Mouse (Mus musculus) megakaryocyte progenitor cell, adult 5-6 weeks (primary cell): ENCODE data around the gene Capn10. TPM values are rescaled to one million over a fixed set of nuclear protein-coding genes. Genes with fewer than 3 reads are reported as not detected.
A peak's percentile ranks its signal among the peaks of the same experiment; 100 is the strongest.

Source experiments
- ATAC-seq: replicated peaks from 2 replicates; pipeline ENCODE4 v1.8.0; 2016; ENCODE audit warnings: mild to moderate bottlenecking, moderate TSS enrichment, inconsistent platforms; ENCODE audit not compliant: poor library complexity
- total RNA-seq, 2 experiments: library from RNA; stranded (forward) in 1 of 2; stranded (reverse) in 1 of 2; fragments of 157-497, 149-512 nt in 1 of 2; fragments of 200-1000 nt in 1 of 2; gene quantifications; 2 replicates each; pipeline versions ENCODE4 v1.2.3 to v1.2.4; 2015 to 2017

The Capn10 gene
- total RNA-seq (2015) (4.4 and 6.9 TPM in 2 replicates), total RNA-seq (2017) (8.2 and 9.2 TPM in 2 replicates)

DNA sequence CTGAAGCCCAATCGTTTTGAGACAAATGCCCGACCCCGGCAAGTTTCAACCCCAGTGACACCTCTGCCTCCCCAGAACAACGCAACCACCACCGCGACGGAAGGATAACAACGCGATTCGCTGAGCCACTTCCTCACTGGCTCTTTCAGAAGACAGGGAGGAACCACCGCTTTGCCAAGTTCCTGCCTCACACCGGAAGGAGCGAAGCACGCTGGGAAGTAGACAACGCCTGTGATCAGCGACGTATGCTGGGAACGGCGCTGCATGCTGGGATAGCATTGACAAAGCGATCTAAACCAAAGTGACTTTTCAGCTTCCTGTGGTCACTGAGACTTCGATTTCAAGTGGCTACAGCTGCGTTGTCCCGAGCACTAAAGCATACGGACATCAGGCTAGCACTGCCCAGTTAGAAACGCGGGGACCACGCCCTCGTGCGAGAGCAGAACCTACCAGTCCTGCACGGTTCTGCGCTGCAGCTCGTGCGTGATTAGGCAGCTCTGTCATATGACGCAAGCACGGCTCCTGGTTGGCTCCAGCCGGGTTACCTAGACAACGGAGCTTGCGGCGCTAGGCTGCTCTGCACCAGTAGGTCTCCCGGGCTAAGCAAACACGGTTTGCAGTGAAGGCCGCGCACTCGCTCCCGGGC is at the start of gene Capn10:
TSS of gene Capn10 (plus strand) at position 195 of the 646 bp plus-strand sequence.
- peak; percentile 86 for ATAC-seq

DNA sequence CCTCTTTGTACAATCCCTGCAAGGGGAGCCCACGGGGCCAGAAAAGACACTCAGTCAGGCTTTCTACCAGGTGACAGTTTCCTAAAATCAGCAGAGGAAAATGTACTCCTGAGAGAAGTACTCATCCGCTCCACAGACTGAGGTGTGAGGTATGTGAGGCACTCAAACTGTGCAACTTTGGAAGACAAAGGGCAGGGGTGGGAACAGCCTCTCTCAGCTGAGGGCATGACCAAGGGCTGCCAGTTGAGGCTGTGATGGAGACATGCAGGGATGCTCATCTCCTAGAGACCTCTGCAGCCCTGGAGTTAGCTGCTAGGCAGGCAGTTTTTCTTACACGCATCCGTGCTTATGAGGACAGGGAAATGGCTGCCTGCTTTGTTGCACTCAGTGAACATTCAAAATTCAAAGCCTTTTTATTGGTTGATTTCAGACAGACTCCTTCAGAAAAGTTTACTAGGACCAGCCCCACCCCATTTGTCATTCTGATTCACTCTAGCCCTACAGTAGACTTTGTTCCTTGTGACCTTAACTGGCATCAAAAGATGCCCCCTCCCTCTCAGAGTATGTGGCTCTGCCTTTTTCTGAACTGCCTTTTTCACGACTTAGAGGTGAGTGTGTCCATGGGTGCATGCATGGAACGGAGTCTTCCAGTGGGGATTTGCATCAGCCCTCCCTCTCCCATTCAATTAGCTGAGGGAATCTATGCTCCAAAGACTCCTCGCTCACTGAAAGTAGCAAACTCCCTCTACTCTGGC is 45.1 kb upstream of the Capn10 start:
- ATAC-seq, result no peak

DNA sequence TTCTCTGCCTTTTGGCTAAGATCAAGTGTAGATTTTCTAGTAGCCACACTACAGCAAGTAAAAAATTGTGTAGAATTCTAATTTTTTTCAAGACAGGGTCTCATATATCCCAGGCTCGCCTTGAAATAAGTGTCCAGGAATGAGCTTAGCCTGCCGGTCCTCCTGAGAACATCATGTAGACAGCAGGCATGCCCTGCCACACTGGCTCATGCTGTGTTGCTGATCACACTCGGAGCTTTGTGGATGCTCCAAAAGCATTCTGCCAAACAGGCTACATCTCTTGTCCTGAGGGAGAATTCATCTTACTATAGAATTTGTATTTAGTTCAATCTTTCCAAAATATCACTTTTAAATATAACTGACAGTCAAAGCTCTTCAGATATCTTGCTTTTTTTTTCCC is 41.4 kb upstream of the Capn10 start:
- no peak for ATAC-seq

DNA sequence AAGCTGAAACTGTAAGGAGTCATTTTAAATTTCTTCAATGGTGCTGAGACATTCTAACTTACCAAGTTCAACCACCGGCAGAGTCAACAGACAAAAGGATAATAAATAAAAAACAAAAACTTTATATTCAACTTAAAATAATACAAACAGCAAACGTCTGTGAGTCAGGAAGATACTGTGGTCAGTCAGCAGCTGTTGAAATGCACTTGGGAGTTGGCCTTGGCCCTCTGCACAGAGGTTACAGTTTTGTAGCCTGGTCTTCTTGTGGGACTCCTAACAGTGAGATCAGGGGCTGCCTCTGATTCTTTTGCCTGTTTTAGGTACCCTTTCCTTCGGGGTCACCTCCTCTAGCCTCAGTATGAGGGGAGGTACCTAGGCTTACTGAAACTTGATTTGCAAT is 40.3 kb upstream of the Capn10 start:
- no peak for ATAC-seq

DNA sequence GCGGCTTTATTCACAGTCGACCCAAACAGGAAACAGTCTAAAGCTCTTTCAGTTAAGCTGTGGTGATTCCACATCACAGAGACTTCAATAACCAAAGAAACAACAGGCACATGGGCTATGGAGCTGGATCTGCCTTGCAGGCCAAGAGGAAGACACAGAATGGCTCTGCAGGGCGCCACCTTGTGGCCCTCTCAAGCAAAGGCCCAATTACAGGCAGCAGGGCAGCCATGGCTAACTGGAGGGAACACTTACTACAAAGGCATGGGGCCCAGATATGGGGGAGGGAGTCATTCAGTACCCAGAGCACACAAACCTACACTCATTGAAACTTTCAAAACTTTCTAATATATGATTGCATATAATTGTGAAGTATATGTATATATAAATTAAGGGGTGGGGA is 39.1 kb upstream of the Capn10 start:
- ATAC-seq, result peak; percentile 99

DNA sequence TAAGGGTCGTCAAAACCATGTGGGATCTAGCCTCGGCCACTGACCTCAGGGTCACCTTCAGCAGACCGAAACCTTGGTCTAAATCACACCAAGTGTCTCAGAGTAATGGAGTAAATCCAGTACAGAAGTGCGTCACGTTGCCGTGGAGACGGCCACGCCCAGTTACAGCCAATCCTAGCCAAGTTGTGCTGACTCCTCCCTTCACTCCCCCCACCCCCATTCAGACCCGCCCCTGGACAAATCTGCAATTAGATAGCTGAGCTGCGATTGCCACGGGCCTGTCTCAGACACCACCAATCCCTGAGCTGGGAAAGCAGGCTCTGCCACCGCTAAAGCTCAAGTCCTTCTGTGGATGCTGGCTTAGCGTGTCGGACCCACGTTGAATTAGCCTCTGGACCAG is 31.4 kb upstream of the Capn10 start, which contains the start of gene Ankmy1:
TSS of gene Ankmy1 (minus strand) at position 121 of the 400 bp plus-strand sequence.
- peak; percentile 42 for ATAC-seq

DNA sequence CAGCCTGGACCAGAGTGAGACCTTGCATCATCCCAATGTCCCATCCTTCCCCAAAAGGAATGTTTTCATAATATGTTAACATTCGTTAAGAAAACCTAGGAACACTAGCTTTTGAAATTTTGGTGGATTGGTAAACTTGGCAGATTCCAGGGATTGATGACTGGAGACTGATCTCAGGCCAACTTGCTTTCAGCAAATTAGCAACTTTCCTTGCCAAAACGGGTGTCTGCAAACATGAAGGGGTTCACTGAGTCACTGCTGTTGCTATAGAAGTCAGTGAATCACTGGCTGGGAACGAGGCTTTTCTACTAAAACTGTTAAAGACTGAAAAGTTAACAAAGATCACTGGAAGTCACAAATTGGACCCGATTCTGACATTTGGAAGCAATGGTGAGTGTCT is 30.5 kb upstream of the Capn10 start:
- ATAC-seq, result no peak

DNA sequence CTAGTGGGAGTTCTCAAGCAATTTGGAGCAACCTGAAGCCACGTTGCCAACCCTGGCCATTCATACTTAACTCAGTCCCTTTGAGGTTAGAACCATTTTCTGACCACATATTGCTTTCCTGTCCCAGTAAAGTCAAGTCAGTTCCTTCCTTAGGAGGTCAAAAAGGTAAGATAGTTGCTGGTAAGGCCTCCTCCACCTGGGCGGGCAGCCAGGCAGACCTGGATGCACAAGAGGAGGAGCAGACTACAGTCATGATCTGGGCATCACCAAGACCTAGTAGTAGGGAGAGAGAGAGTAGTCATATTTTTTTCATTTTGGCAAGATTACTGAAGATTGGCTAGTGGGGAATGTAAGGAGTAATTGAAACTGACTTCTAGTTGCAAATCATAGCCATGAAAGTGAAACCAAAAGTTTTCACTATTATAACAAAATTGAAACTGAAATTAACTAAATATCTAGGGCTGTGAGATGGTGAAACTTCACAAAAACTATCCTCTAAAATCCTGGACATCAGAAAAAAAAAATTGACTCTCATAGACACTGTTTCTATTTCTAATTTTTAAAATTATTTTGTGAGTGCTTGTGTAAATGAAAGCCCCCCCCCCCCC is 28.4 kb upstream of the Capn10 start:
- no peak for ATAC-seq

DNA sequence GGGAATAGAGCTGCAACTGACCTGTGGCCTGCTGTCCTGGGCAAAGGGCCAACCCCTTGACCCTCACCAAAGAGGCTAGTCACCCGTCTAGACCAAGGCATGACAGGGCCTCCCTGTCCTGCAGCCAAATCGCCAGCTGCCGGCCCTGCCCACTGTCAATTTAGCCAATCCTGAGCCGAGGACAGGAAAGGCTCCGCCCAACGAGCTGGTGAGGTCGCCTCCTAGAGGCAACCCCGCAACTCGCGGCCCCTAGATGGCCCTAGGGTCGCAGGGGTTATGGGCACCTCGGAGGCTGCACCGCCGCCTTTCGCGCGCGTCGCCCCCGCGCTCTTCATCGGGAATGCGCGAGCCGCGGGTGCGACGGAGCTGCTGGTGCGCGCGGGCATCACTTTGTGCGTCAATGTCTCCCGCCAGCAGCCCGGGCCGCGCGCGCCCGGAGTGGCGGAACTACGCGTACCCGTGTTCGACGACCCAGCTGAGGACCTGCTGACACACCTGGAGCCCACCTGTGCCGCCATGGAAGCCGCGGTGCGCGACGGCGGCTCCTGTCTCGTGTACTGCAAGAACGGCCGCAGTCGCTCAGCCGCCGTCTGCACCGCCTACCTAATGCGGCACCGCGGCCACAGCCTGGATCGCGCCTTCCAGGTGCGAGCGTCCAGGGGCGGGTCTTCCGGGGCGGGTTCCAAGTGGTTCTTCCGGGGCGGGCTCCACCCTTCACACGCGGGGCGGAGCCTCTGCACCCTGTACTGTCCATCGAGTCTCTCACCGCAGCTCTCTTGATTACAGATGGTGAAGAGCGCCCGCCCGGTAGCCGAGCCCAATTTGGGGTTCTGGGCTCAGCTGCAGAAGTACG is 27.2 kb upstream of the Capn10 start, which contains the start of gene Dusp28:
TSS of gene Dusp28 (plus strand) at position 203 of the 853 bp plus-strand sequence.
- ATAC-seq, result peak; percentile 61

DNA sequence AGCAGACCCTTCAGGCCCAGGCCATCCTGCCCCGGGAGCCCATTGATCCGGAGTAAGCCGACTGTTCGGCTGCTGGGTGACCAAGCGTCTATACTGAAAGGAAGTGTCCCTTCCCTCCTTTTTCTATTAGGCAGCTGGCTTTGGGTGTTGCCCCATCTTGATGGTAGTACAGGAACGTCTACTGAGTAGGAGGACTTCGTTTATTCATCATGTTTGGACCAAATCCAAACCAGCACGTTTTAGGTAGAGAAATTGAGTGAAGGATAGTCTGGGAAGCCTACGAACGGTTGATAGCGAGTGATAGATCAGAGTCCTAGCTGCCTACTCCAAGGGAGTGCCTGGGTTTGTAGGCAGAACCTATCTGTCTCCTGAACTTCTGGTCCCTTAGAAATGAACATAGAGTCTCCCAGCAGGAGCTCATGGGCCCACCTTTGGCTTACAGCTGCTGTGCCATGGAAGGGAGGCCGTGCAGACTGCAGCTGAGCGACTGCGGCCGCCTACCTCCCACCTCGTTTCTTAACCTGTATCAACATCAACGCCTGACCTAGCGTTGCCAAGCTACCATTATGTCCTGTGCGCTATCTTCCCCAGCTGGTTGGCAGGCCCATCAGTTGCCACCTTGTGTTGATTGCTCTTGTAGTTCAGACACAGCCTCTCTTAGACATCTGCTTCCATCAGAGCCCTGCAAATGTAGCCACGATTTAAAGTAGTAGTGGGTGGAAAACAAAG is 26.4 kb upstream of the Capn10 start:
- ATAC-seq, result peak; percentile 14

DNA sequence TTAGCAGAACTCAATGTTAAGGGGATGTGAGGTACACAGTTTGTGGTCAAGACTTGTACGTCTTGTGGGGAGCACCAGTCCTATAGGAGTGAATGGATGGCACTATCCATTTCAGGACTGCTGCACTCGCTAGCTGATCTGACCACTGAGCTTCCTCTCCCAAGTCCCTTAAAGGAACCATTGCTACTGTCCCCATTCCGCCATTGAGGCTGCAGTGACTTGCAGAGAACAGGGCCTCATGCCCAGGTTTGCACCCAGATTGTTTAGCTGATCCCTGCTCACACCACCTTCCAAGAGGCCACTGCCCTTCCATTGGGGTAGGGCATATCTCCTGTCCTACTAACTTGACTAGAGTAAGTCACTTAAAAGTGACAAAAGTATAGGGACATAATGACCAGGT is 25.5 kb upstream of the Capn10 start:
- ATAC-seq, result no peak

DNA sequence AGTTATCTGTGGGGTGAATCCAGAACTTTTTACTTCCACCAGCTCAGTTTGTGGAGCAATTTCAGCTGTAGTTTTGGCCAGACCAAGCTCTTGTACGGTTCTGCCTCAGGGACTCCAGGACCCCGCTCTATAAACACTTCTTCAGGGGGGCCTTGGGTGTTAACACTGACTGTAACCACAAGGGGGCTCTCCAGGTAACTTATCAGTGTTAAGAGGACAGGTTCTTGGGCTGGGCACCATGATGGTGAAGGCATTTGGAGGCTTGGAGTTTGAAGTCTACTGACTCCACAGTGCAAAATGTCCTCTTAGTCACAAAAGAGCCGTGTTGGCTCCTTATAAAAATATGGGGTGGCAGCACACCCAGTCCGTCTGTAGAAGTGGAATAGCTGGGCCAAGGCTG is 25.1 kb upstream of the Capn10 start:
- no peak for ATAC-seq

DNA sequence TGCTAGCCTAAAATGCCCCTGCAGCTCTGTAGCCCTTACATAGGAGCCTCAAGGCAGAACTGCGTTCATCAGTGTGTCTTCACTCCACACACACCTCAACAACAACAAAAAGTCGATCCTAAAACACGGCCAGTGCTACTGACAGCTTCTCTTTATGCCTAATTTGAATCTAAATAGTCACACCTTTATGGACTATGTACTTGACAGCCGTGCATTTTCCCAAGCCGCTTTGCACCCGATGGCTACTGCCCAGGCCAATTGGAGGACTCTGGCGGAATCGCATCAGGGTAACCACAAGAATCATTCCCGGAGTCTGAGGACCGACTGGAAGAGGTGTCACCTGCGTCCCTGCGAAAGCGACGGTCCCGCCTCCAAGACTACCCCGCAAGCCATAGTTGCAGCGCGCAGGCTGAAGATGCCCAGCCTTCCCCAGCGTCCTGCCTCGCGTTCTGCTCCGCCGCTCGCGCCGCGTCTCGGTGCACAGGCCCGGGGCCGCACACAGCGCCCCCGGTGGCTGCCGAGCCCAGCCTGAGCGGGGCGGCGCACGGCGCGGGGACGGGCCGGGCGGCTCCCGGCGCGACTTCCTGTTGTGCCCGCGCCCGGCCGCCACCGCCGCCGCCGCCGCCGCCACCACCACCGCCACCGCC is 23.8 kb upstream of the Capn10 start, which contains the start of gene Rnpepl1:
TSS of gene Rnpepl1 (plus strand) at position 545 of the 647 bp plus-strand sequence.
- ATAC-seq, result peak; percentile 47

DNA sequence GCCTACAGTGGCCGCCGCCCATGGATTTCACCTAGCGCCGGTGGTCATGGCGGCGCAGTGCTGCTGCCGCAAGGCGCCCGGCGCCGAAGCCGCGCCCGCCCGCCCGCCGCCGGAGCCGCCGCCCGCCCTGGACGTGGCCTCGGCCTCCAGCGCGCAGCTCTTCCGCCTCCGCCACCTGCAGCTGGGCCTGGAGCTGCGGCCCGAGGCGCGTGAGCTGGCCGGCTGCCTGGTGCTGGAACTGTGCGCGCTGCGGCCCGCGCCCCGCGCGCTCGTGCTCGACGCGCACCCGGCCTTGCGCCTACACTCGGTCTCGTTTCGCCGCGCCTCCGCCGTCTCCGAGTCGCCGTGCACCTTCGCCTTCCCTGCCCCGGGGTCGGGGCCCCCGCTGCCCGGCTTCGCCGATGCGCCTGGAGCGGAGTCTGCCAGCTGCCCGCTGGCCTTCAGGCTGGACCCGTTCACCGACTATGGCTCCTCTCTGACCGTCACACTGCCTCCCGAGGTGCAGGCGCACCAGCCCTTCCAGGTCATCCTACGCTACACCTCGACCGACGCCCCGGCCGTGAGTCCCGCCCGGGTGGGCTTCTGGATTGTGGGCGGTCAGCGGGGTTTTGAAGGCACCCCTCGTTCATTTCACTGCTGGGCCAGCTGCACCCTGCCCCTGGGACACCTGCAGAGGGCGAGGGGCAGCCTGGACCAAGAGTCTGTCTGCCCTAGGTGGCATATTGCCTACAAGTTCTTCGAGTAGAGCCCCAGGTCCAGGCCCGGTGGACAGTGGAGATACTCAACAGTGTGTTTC is 23.1 kb upstream of the Capn10 start:
- ATAC-seq, result no peak

DNA sequence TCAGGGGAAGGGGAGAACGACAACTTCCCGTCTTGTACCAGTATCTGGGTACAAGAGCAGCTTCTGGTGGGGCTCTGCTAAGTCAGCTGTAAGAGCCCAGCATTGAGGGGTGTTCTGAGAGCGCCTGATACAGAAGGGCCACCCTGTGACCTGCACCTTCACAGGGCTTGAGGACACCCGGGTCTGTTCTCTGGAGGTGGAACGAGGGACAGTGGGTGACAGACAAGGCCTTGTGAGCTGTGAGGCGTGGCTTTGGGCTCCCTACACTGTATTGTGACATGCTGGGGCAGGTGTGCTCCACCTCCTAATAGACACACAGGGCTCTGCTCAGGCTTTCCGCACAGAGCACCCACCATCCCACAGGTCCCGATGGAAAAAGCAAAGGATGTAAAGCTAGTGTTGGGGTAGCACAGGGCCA is 22.4 kb upstream of the Capn10 start:
- no peak for ATAC-seq

DNA sequence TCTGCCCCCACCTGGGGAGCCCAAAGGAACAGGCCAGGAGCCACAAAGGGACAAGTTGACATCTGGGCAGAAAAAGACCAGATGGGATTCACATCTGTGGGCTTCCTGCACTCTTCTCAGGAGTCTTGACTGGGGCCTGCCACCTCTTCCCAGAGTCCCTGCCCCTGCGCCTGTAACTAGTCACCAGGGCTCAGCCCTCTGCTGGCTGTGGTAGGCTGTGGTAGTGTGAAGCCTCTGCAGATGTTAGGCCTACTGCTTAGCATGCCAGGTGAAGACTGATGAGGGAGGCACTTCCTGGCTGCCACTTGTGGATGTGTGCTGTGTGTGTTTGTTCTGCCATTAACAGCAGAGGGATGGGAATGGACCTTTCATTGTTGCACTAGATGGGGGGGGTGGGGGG is 21.9 kb upstream of the Capn10 start:
- ATAC-seq, result peak; percentile 24

DNA sequence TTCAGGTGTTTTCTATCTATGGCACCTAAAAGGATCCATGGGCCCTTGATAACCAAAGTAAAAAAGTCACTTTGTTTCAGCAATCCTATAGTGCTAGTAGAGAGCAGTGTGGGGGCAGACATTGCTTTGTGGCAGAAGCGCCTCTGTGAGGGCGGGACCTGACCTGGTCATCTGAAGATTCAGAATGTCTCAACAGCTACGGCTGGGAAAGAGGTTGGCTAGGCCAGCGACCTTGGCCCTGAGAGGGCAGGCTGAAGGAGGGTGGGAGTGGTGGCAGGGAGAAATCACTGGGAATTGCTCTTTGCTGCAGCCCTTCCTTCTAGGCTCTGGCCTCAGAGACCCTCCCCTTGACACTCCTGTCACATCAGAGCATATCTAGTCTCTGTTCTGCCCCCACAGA is 19.9 kb upstream of the Capn10 start:
- ATAC-seq, result no peak

DNA sequence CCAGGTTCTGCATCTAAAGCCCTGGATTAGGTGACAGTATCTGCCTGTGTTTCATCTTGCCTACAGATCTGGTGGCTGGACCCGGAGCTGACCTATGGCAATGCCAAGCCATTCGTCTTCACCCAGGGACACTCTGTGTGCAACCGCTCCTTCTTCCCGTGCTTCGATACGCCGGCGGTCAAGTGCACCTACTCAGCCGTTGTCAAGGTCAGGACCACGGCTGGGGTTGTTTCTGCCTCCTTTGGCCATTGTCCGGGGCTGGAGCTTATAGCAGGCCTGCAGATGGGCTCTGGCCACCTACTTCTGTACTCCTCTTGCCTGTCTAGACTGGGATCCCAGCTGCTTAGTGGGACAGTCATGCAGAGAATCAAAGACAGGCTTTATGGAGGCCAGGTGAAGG is 19.2 kb upstream of the Capn10 start:
- no peak for ATAC-seq

DNA sequence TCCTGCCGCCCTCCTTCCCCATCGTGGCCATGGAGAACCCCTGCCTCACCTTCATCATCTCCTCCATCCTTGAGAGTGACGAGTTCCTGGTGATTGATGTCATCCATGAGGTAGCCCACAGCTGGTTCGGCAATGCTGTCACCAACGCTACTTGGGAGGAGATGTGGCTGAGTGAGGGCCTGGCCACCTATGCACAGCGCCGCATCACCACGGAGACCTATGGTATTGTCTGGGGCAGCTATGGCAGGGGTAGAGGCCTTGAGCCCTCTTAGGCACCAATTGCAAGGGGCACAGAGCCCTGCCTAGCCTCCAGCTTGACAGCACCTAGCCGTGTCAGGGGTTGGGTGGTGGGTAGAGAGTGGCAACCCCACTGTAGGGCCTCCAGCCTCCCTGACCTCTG is 17.5 kb upstream of the Capn10 start:
- no peak for ATAC-seq
